In genomic region chr6:58596294-58596653, GRCm38 (mm10) we compare ENCODE assay signal across 8 mouse cellular contexts. TPM values are rescaled to one million over a fixed set of nuclear protein-coding genes. Genes with fewer than 3 reads are reported as not detected.
DNase-seq lines count a peak whose midpoint lies in the region; ATAC-seq lines count a peak whose summit lies in the region.

No protein-coding gene starts in this region.

- H3K27ac ChIP-seq in forebrain, embryonic 10.5 days = peak overlapping the region; percentile 75
- peak overlapping the region; percentile 80 for H3K27ac ChIP-seq in hindbrain, embryonic 10.5 days
- 0 out of 2 replicates have a peak overlapping the region, but pooled peaks have one; percentile 6 for H3K27ac ChIP-seq in midbrain, embryonic 11.5 days (ENCODE audit: low read depth, low read length)
- peak overlapping the region; percentile 80 for H3K27ac ChIP-seq in stomach, embryonic 14.5 days (ENCODE audit: low read length)

- no peaks in the 10 kb centered on the region for H3K36me3 ChIP-seq in forebrain, embryonic 10.5 days (replicated peaks)
- H3K36me3 ChIP-seq in hindbrain, embryonic 10.5 days = no peaks in the 10 kb centered on the region
- no peaks in the 10 kb centered on the region for H3K36me3 ChIP-seq in midbrain, embryonic 11.5 days (ENCODE audit: control insufficient read depth, insufficient read depth, low read length)
- no peaks in the 10 kb centered on the region for H3K36me3 ChIP-seq in stomach, embryonic 14.5 days (ENCODE audit: control insufficient read depth, insufficient read depth, low read length)

- peaks cover 7% of the 10 kb centered on the region; the same call in 1 of the 2 replicates for H3K9me3 ChIP-seq in forebrain, embryonic 10.5 days
- H3K9me3 ChIP-seq in hindbrain, embryonic 10.5 days = peaks cover 2% of the 10 kb centered on the region; the same call in 1 of the 2 replicates
- no peaks in the 10 kb centered on the region for H3K9me3 ChIP-seq in midbrain, embryonic 11.5 days (ENCODE audit: control insufficient read depth, low read length)
- H3K9me3 ChIP-seq in stomach, embryonic 14.5 days (ENCODE audit: control insufficient read depth, low read depth, low read length) = no peaks in the 10 kb centered on the region

- H3K4me2 ChIP-seq in midbrain, embryonic 11.5 days = peak overlapping the region; percentile 50
- H3K4me2 ChIP-seq in stomach, embryonic 14.5 days (replicated peaks; ENCODE audit: low read depth, low read length) = peak overlapping the region; percentile 43

- H3K9ac ChIP-seq in midbrain, embryonic 11.5 days (ENCODE audit: low read length) = peak overlapping the region; percentile 63
- H3K9ac ChIP-seq in stomach, embryonic 14.5 days (replicated peaks; ENCODE audit: low read depth, low read length) = 0 out of 2 replicates have a peak overlapping the region, but pooled peaks have one; percentile 2

- intact Hi-C loops in left cerebral cortex, postnatal 4 days (cut with DNase I) = no loop called here

- ATAC-seq in midbrain, embryonic 11.5 days (ENCODE audit: low FRiP score) = peak; percentile 82
- peak; percentile 69; the same call in 1 of the 2 replicates for ATAC-seq in stomach, embryonic 14.5 days (ENCODE audit: insufficient number of reproducible peaks, insufficient read depth, low FRiP score, low read depth)

- WGBS in forebrain, embryonic 10.5 days = 16% methylated on average over 16 of the region's 16 CpGs
- WGBS in hindbrain, embryonic 10.5 days = 15% methylated on average over 16 of the region's 16 CpGs
- 15% methylated on average over 16 of the region's 16 CpGs for WGBS in midbrain, embryonic 11.5 days
- 16% methylated on average over 16 of the region's 16 CpGs for WGBS in stomach, embryonic 14.5 days

- peaks cover 16% of the 10 kb centered on the region for H3K4me1 ChIP-seq in forebrain, embryonic 10.5 days
- H3K4me1 ChIP-seq in hindbrain, embryonic 10.5 days (replicated peaks) = peaks cover 4% of the 10 kb centered on the region
- no peaks in the 10 kb centered on the region for H3K4me1 ChIP-seq in midbrain, embryonic 11.5 days (ENCODE audit: control insufficient read depth, insufficient read depth, low read length)
- no peaks in the 10 kb centered on the region for H3K4me1 ChIP-seq in stomach, embryonic 14.5 days (ENCODE audit: control insufficient read depth, insufficient read depth, low read length)

- DNase-seq in cerebellum, postnatal 10 days = peak; percentile 32 to 40
- no peak for DNase-seq in cerebellum, adult 9-10 months
- DNase-seq in ZHBTc4 (ENCODE audit: low read depth, low spot score) = peak; percentile 90
- peak; percentile 46 for DNase-seq in forebrain, embryonic 10.5 days (ENCODE audit: extremely low spot score, low spot score)
- DNase-seq in hindbrain, embryonic 10.5 days (ENCODE audit: low spot score) = peak; percentile 61
- peak; percentile 24 for DNase-seq in left cerebral cortex, postnatal 4 days
- peak; percentile 94 for DNase-seq in midbrain, embryonic 11.5 days (ENCODE audit: low spot score, missing footprints)

- H3K27me3 ChIP-seq in forebrain, embryonic 10.5 days (ENCODE audit: poor library complexity, severe bottlenecking) = no peaks in the 10 kb centered on the region
- H3K27me3 ChIP-seq in hindbrain, embryonic 10.5 days (ENCODE audit: insufficient read depth, poor library complexity, severe bottlenecking) = no peaks in the 10 kb centered on the region
- no peaks in the 10 kb centered on the region for H3K27me3 ChIP-seq in midbrain, embryonic 11.5 days (ENCODE audit: control insufficient read depth, insufficient read depth, low read length)
- no peaks in the 10 kb centered on the region for H3K27me3 ChIP-seq in stomach, embryonic 14.5 days (ENCODE audit: control insufficient read depth, insufficient read depth, low read length)

- H3K4me3 ChIP-seq in forebrain, embryonic 10.5 days = peak overlapping the region; percentile 47
- H3K4me3 ChIP-seq in hindbrain, embryonic 10.5 days = peak overlapping the region; percentile 48
- H3K4me3 ChIP-seq in midbrain, embryonic 11.5 days (ENCODE audit: low read depth, low read length) = peak overlapping the region; percentile 33
- peak overlapping the region; percentile 27 for H3K4me3 ChIP-seq in stomach, embryonic 14.5 days (ENCODE audit: low read depth, low read length)

RNA-seq across cellular contexts. Expression of gene Abcg2, which starts 12.0 kb away (rescaled TPM):
- 51.1 and 53.7 TPM in 2 replicates for polyA plus RNA-seq in forebrain, embryonic 10.5 days (2016; fragmentation: Nextera tagmentation; extraction: Ambion mirVana)
- 41.6 and 50.6 TPM in 2 replicates for polyA plus RNA-seq in hindbrain, embryonic 10.5 days (2016; fragmentation: Nextera tagmentation; extraction: Ambion mirVana)
- 10 to 100 TPM; 31.0 to 33.4 TPM for total RNA-seq in left cerebral cortex, postnatal 4 days (2021)
- polyA plus RNA-seq in midbrain, embryonic 11.5 days (2014; fragmentation: Nextera tagmentation; extraction: Ambion mirVana) = 45.9 and 53.4 TPM in 2 replicates
- 52.2 and 53.0 TPM in 2 replicates for polyA plus RNA-seq in stomach, embryonic 14.5 days (2014; fragmentation: Nextera tagmentation; extraction: Ambion mirVana)

Comparison
In these comparisons a context has a peak if more than half of its experiments do, and no peak if none do; other contexts are left out.
1. H3K27ac ChIP-seq: peak in every context shown above with its lines; median percentile 80 in hindbrain, embryonic 10.5 days; 80 in stomach, embryonic 14.5 days; 75 in forebrain, embryonic 10.5 days; 6 in midbrain, embryonic 11.5 days.